Mouse (Mus musculus) limb, embryonic 15.5 days (tissue): ENCODE measurements at regions not wholly inside any gene's neighbourhood (a gene's known extent, or its start where the extent isn't known, plus 50 kb on each side); places are given as distances from the start of the nearest gene placed in this dataset.

Experiments
- ATAC-seq: fragments of 200-750 bp; cut with Nextera tagmentation; 2 replicates; pipeline ENCODE4 v1.8.0; 2017; ENCODE audit warnings: low read depth, moderate TSS enrichment; ENCODE audit not compliant: insufficient number of reproducible peaks, low FRiP score, low TSS enrichment
- H3K27ac ChIP-seq: fragments of 300-500 bp; sonication (generic); 2 replicates; pipeline ENCODE4 v1.5.1; 2015; ENCODE audit warnings: moderate library complexity, mild to moderate bottlenecking, inconsistent platforms
- H3K27me3 ChIP-seq: fragments of 300-500 bp; sonication (generic); 2 replicates; pipeline ENCODE4 v1.6.1; 2015; ENCODE audit warnings: inconsistent platforms
- H3K36me3 ChIP-seq: fragments of 300-500 bp; sonication (generic); 2 replicates; pipeline ENCODE4 v1.6.1; 2015; ENCODE audit warnings: inconsistent platforms
- H3K4me1 ChIP-seq: fragments of 300-500 bp; sonication (generic); 2 replicates; pipeline ENCODE4 v1.6.1; 2015; ENCODE audit warnings: inconsistent platforms
- H3K4me2 ChIP-seq: fragments of 300-500 bp; sonication (generic); 2 replicates; pipeline ENCODE4 v1.6.1; 2015; ENCODE audit warnings: mild to moderate bottlenecking, inconsistent platforms
- H3K4me3 ChIP-seq: fragments of 300-500 bp; sonication (generic); 2 replicates; pipeline ENCODE4 v1.5.1; 2015; ENCODE audit warnings: mild to moderate bottlenecking, inconsistent platforms
- H3K9ac ChIP-seq: fragments of 300-500 bp; sonication (generic); 2 replicates; pipeline ENCODE4 v1.6.1; 2015; ENCODE audit warnings: inconsistent platforms
- H3K9me3 ChIP-seq: fragments of 300-500 bp; sonication (generic); 2 replicates; pipeline ENCODE4 v1.6.1; 2016; ENCODE audit warnings: inconsistent platforms
- WGBS: fragments of 180-500 bp; shearing (Covaris S2); methylation state at CpG from one replicate; pipeline ENCODE4 v1.1.7; 2015; 5-methylcytosine and 5-hydroxymethylcytosine counted together

DNA sequence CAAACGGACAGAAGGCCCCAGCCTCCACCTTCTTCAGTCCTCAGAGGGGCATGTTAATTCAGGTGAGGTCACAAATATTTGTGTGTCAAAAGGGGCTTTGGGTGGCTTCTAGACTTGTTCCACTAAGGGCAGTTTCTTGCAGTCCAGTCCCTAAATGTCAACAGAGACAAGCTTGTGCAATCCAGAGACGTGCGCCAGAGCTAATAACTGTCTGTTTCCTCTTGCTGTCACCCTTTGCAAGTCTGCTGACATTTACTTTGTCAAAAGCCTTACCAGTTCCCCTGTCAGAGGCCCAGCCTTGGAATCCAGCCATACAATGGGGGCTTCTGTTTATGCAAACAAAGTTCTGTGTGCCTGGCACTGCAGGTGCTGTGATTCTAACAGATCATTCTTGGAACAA is 63.8 kb upstream of the Ppm1h start:
- no peak overlapping the region for H3K4me2 ChIP-seq
- no peak for ATAC-seq
- H3K9me3 ChIP-seq, result no peaks in the 10 kb centered on the region
- no peak overlapping the region for H3K27ac ChIP-seq
- H3K36me3 ChIP-seq, result no peaks in the 10 kb centered on the region
- no peaks in the 10 kb centered on the region; the same call in 1 of the 2 replicates for H3K4me1 ChIP-seq
- H3K4me3 ChIP-seq, result no peak overlapping the region
- no peak overlapping the region for H3K9ac ChIP-seq
- 61% methylated on average over 3 of the region's 3 CpGs for WGBS
- no peaks in the 10 kb centered on the region for H3K27me3 ChIP-seq

DNA sequence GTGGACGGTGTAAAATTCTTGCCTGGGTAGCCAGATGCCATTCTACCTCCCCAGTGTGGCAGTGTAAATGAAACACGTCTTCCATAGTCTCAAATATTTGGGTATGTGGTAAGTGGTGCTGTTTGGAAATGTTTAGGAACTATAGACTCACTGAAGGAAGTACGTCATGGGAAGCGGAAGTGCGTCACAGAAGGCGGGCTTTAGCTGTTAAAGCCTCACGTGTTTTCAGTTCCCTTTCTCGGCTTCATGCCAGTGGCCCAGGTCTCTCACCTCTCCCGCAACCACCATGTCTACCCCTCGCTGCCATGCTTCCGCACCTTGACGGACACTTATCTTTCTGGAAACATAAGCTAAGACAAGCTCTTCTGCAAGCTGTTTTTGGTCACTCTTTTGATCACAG is 62.9 kb upstream of the Ppm1h start:
- H3K27ac ChIP-seq, result no peak overlapping the region
- H3K4me2 ChIP-seq, result no peak overlapping the region
- no peaks in the 10 kb centered on the region; the same call in 1 of the 2 replicates for H3K4me1 ChIP-seq
- WGBS, result 90% methylated on average over 12 of the region's 12 CpGs
- ATAC-seq, result no peak
- H3K36me3 ChIP-seq, result no peaks in the 10 kb centered on the region
- H3K4me3 ChIP-seq, result no peak overlapping the region
- H3K9me3 ChIP-seq, result no peaks in the 10 kb centered on the region
- H3K9ac ChIP-seq, result no peak overlapping the region
- no peaks in the 10 kb centered on the region for H3K27me3 ChIP-seq

DNA sequence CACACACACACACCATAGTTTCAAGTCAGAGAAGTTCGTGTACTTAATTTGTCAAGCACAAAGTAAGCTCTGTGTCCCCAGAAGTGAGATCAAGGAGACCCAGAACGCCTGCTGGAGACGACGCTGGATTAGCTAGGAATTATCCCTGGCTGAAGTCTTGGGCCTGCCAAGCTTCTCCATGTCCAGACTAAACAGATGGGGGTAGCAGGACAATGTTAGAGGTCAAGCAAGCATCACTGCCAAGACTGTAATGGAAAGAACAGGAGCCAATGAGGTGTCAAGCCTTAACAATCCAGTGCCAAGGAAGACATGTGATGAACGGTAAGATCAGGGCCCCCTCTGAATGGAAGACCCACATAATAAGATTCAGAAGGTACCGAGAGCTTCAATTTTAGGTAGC is 62.2 kb upstream of the Ppm1h start:
- H3K27ac ChIP-seq, result no peak overlapping the region
- H3K4me2 ChIP-seq, result no peak overlapping the region
- H3K4me1 ChIP-seq, result no peaks in the 10 kb centered on the region; the same call in 1 of the 2 replicates
- no peak overlapping the region for H3K9ac ChIP-seq
- H3K9me3 ChIP-seq, result no peaks in the 10 kb centered on the region
- no peak overlapping the region for H3K4me3 ChIP-seq
- no peak for ATAC-seq
- 62% methylated on average over 6 of the region's 6 CpGs for WGBS
- no peaks in the 10 kb centered on the region for H3K27me3 ChIP-seq
- H3K36me3 ChIP-seq, result no peaks in the 10 kb centered on the region

DNA sequence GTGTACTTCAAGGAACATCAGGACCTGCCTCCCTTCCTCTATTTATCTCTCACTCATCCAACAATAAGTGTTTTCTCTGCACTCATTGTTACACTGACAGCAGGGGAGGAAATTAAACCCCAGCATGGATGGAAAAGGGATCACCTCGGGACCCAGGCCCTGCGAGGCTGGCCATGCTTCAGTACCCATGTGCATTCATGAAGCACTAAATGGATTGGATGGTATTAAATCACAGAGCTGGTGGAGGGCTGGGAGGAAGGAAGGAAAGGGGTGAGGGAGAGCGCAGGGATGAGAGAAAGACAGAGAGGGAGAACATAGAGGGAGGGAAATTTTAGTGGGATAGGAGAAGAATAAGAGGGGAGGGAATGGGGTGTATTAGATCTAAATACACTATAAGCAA is 59.7 kb upstream of the Ppm1h start:
- no peak for ATAC-seq
- Histone ChIP-seq H3K36me3 (no peaks in the 10 kb centered on the region), H3K27me3 (no peaks in the 10 kb centered on the region), H3K4me2 (no peak overlapping the region), H3K4me1 (no peaks in the 10 kb centered on the region), H3K4me3 (no peak overlapping the region), H3K27ac (no peak overlapping the region), H3K9ac (no peak overlapping the region), H3K9me3 (no peaks in the 10 kb centered on the region)
- WGBS, result 72% methylated on average over 3 of the region's 3 CpGs

DNA sequence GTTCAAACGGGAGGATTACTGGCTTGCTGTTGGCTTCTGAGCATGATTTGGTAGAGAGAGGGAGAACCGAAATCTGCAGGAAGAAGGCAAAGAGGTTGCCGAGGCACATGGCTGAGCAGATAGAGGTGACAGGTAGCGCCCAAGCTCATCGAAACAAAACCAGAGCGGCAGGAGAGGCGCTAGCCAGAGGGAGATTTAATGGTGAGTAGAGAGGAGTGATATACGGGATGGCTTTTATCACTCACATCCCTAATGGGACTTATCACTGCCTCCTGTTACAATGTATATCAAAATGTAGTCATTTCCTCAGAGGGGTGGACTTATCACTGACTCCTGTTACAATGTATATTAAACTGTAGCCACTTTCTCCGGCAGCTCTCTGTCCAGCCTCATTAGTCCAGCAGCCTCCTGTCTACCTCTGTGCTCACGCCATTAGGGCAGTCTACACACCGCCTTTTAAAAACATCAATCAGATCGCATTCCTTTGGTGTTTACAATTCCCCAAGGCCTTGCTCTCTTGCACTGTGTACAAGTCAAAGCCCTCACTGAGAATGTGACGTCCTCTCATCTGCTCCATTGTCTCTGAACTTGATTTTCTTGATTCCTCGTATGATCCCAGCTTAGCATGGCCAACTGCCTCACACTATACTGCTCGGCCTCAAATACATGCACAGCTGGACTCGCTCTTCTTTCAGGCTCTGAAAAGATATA is 59.0 kb upstream of the Ppm1h start:
- ATAC-seq, result no peak
- WGBS, result 55% methylated on average over 16 of the region's 16 CpGs
- no peaks in the 10 kb centered on the region for H3K4me1 ChIP-seq

More for the DNA sequence above, 59.0 kb upstream of the Ppm1h start:
- Histone ChIP-seq H3K27me3 (no peaks in the 10 kb centered on the region), H3K36me3 (no peaks in the 10 kb centered on the region), H3K9me3 (no peaks in the 10 kb centered on the region), H3K9ac (no peak overlapping the region), H3K4me3 (no peak overlapping the region), H3K4me2 (no peak overlapping the region), H3K27ac (no peak overlapping the region)
